Mouse (Mus musculus): Measurements from ENCODE around the gene Calm3.

Gene Calm3

DNA sequence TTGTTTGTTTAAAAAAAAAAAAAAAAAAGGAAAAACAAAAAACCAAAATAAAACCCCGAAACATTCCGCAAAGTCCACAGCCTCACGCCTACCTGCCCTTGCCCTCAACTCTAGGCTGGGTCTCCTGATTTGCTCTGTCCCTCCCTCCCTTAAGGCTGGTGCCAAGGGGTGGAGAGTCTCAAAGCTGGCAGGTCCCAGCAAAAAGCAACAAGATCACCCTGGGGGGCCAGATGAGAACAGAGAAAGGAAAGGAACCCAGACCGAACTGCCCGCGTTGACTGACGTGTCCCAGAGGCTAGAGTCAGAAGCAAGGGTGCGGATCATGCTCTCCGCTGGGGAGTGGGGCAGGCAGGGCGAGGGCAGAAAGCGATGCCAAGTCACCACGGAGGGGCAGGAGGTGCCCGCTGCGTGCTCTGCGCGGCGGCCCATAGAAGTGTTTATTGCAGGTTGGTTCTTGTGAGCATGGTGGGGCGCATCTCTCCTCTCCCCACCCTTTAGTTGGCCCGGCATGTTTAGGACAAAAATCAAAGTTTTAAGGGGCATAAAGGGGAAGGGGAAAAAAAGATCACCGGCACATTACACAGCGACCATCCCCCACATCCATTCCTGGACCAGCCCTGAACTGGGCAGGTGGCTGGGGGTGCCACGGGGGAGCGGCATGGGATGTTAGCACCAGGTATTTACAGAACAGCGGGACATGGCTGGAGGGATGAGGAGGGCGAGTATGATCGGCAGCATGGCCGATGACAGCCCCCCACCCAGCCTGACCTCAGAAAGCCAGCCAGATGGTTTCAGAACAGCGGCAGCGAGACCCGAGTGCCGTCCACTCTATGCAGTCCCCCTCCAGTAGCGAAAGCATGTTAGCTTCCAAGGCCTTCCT is 8.2 kb downstream of the Calm3 start:
- DNase-seq (ENCODE audit: low spot score in 2 of 2), result no peak

DNA sequence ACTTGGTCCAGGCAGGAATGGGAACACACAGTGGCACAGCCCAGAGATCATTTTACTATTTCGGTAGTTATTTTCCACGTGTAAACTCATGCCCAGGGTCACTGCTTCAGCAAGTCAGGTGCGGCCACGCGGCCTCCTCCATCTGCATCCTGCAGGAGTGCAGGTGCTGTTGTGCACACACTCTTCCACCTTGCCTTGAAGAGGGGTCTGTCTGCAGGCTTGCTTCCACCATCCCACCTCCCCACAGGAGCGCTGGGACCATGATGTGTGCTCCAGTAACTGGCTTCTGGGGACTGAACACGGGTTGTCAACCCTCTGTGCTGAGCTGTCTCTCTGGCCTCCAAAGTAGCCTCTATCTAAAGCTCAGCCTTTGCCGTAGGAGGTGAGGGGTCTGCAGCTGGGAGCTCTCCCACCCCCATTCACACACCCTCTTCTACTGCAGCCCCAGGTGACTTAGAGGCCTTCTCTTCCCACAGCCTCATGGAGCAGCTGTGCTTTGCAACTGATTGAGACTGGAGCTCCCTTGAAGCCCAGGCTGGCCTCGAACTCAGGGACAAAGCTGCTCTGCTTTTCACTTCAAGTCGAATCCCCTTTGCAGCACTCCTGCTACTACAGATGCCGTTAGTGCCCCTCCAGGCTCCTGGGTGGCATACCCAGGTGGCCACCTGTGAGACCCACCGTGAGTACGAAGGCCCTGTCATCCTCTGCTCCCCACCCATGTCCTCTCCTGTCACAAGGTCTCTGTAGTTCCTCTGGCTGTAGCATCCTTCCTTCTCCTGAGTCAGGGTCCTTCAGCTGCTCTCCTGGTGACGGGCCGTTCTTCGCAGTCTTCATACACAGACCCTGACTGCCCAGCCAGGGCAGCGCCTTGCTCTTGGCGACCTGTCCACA is 9.2 kb downstream of the Calm3 start:
- no peak for DNase-seq (ENCODE audit: low spot score in 2 of 2)

DNA sequence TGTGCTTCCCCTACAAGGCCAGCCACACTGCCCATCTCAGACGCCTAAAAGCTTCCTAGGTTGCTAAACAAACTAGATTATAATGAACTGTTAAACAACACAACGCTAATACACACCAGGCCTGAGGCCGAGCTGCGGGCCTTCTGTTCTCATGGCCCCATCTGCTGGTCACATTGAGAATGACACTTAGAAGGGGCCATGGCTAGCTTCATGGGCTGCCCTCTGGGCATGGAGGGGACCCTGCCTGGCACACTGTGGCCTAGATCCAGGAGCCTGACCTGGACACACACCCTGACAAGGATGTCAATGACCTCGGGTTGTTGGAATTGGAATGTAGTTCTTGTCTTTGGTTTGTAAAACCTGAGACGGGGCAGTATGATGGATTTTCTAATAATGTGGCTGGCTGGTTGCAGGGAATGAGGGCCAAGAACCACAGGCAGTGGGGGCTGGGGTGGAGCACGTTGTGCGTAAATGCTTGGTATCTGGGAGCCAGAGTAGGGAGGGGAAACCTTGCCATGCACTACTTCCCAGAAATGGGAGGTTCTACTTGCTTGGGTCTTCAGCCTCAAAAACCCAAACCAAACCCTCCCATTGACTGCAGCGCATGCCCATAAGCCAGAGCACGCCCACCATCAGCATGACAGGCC is 10.0 kb downstream of the Calm3 start:
- peak in 1 of 2 experiments; percentile 78 for DNase-seq (ENCODE audit: low spot score in 2 of 2)

DNA sequence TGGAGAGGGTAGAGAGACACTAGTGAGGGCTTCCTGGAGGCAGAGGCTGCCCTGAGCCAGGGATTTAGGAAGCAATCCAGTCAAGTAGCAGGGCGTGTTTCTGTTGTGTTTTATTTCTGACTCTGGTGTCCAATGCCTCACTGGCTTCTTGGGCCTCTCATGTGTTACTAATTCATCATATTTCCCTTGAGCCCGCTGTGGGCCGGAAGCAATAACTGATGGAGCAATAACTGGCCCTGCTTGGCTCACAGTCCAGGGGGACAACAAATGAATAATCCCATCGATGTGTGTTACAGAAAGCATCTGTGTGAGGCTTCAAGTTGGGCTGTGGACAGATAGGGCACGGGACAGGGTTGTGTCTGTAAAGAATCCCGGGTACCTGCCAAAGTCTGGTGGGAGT is 11.6 kb downstream of the Calm3 start:
- no peak for DNase-seq (ENCODE audit: low spot score in 2 of 2)

- DNase-seq (ENCODE audit: low spot score in 2 of 2), result no peak
Measured at GRCm38 (mm10) chr7:16911904-16912303, 12.0 kb downstream of the Calm3 start.

DNA sequence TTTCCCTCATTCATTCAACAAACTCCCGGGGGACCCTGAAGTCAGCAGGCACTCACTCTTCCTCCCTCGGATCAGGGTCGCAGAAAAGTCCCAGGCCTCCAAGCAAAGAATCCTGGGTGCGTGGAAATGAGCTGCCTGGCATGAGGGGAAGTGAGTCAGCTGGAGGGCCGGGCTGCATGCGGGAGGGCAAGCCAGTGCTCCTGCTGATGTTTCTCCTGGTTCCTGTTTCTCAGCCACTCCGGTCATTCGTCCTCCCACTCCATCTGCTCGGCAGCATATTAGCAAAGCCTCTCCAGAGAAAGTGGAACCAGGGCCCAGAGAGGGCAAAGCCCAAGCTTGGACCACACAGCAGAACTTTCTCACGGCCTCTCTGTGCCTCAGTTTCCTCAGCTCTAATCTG is 14.0 kb downstream of the Calm3 start:
- no peak for DNase-seq (ENCODE audit: low spot score in 2 of 2)

GRCm38 (mm10) chr7:16908859-16909258 is 15.1 kb downstream of the Calm3 start:
- no peak for DNase-seq (ENCODE audit: low spot score in 2 of 2)

DNA sequence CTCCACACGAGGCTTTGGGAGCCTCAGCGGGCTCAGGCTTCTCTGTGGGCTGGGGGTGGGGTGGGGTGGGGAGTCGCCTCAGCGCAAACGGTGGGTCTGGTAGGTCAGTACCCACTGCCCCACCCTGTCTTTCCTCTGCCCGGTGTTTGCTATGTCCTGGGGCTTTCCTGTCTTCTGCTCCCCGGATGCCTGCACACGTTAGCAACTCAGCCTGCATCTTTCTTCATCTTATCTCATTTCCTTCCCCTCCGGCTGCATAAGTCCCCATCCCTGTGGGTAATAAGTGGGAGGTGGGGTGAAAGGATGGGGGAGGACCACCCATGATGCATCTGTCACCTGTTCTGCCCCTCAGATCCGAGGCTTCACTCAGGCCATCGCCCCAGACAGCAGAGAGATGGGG is 15.5 kb downstream of the Calm3 start:
- DNase-seq (ENCODE audit: low spot score in 2 of 2), result no peak

GRCm38 (mm10) chr7:16907842-16908241 is 16.1 kb downstream of the Calm3 start:
- DNase-seq (ENCODE audit: low spot score in 2 of 2), result no peak

GRCm38 (mm10) chr7:16906889-16907559 is 16.9 kb downstream of the Calm3 start:
- DNase-seq (ENCODE audit: low spot score in 2 of 2), result no peak

DNA sequence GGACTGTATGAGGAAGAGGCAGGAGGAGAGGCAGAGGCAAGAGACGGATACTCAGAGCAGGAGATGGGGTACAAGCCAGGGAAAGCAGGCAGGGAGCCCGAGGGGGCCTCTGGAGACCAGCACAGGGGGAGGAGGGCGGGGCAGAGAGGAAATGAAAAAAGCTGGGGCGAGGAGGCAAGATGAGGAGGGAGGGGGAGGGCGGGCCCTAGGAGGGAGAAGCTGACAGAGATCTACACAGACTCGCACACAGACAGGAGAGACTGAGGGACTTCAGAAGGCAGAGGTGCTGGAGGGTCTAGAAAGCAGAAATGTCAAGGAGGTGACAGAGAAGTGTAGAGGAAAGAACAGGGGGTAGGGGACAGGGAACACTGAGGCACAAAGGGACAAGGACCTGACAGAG is 17.6 kb downstream of the Calm3 start, which contains the start of gene Ptgir:
Ptgir (plus strand) TSS at position 210 of the 400 bp plus-strand sequence.
- DNase-seq (ENCODE audit: low spot score in 2 of 2), result peak in 1 of 2 experiments; percentile 63

GRCm38 (mm10) chr7:16905491-16906021 is 18.4 kb downstream of the Calm3 start:
- DNase-seq (ENCODE audit: low spot score in 2 of 2), result no peak

- DNase-seq (ENCODE audit: low spot score in 2 of 2), result no peak
Measured at GRCm38 (mm10) chr7:16904120-16904675, 19.7 kb downstream of the Calm3 start.

- no peak for DNase-seq (ENCODE audit: low spot score in 2 of 2)
Measured at GRCm38 (mm10) chr7:16903439-16903955, 20.4 kb downstream of the Calm3 start.

- DNase-seq (ENCODE audit: low spot score in 2 of 2), result no peak
Measured at GRCm38 (mm10) chr7:16900526-16900925, 23.4 kb downstream of the Calm3 start.

DNA sequence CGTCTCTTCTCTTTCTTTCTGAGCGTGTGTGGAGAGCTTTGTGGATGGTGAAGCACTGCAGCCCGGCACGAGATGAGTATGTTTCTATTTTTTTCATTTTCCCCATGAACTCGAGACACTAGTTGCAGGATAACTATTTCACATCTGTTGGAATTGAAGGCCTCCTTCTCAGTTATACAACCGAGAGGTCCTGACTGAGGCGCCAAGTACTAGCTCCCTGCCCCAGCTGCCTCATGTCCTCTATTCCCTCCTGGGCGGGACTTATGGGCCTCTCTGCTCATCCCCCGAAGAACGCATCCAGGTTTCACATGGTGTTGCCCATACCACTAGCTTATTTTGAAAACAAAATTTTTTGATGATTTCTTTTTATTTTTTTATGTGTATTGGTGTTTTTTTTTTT is 28.4 kb downstream of the Calm3 start:
- DNase-seq (ENCODE audit: low spot score in 2 of 2), result no peak

- DNase-seq (ENCODE audit: low spot score in 2 of 2), result peak; percentile 75 to 86
Measured at GRCm38 (mm10) chr7:16895000-16895399, 28.9 kb downstream of the Calm3 start.

DNA sequence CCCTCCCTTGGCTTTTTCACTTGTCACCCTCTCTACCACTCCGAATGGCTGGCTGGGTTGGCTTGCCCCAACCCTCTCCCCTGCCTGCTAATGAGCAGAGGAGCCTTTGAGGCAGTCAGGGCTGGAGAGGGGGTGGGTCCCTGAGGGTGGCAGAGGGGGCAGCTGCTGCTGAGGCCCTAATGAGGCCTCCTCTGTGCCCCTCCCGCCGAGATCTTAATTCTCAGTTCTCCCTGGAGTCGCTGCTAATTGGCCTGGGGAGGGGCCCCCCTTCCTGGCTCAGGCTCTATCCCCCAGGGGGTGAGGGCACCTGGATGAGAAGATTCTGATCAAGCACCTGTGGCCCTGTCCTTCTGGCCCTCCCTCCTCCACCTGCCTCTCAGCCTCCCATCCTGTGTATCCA is 29.6 kb downstream of the Calm3 start:
- no peak for DNase-seq (ENCODE audit: low spot score in 2 of 2)

- no peak for DNase-seq (ENCODE audit: low spot score in 2 of 2)
Measured at GRCm38 (mm10) chr7:16893612-16894011, 30.3 kb downstream of the Calm3 start.

GRCm38 (mm10) chr7:16892352-16892730 is 31.6 kb downstream of the Calm3 start:
- no peak for DNase-seq (ENCODE audit: low spot score in 2 of 2)

All from urinary bladder, postnatal 4 days (tissue).